36 mouse cellular contexts compared by ENCODE assay signal in the genomic region with DNA sequence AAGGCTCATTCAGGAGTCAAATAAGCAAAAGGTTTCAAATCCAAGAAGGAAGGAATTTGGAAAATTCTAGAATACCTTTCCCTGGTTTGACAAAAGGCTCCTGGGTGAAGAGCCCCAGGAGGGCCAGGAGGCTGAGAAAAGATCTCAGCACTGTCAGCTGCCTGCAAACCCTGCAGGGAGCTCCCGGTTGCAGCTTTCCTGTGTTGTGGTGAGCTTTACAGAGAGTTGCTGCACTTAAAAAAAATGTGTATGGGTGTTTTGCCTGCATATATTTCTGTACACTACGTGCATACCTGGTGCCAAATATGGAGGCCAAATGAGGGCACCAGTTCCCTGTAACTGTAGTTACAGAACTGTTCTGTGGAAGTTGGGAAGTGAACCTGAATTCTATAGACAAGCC. TPM values are rescaled to one million over a fixed set of nuclear protein-coding genes. Genes with fewer than 3 reads are reported as not detected.
DNase-seq lines count a peak whose midpoint lies in the region; ATAC-seq and TF ChIP-seq lines count a peak whose summit lies in the region.
"Had no signal": no experiment of that assay in that cellular context is flagged by ENCODE, and none has a peak within 500 bp of the region (broad histone marks: within the 10 kb centered on the region; RNA-seq: fewer than 3 reads in every experiment).

No protein-coding gene starts in this region.

- no peak overlapping the region for H3K4me3 ChIP-seq in hindbrain, postnatal 0 days (ENCODE audit: low read length)
- H3K4me3 ChIP-seq: forebrain, embryonic 13.5 days; heart, embryonic 10.5 days; heart, embryonic 15.5 days; hindbrain, embryonic 12.5 days; limb, embryonic 12.5 days; liver, embryonic 15.5 days; lung, embryonic 15.5 days; neural tube, embryonic 13.5 days had no signal

- peak; percentile 9 to 12 for DNase-seq in cerebellum, postnatal 25 days
- DNase-seq in cerebellum, adult 18-20 months: no peak
- DNase-seq in brain, adult 2 months (ENCODE audit: low read depth, low spot score): peak; percentile 19
- peak; percentile 43 to 53 for DNase-seq in thymus, postnatal 10 days (ENCODE audit: low spot score in 2 of 2)
- no peak for DNase-seq in lung, postnatal 14 days
- DNase-seq in natural killer cell, adult 2 months (ENCODE audit: low spot score in 2 of 2): no peak
- no peak for DNase-seq in hindbrain, postnatal 0 days (ENCODE audit: low spot score)
- DNase-seq: adrenal gland, adult 8-10 months; cerebellum, postnatal 10 days; gastrocnemius, postnatal 25 days; heart, adult 11 months; kidney, adult 8-10 months; kidney, postnatal 10 days; layer of hippocampus, adult 9-11 months; lung, postnatal 36 days; right cerebral cortex, postnatal 4 days had no signal

- H3K4me1 ChIP-seq in hindbrain, postnatal 0 days (ENCODE audit: insufficient read depth, low read length): no peaks in the 10 kb centered on the region
- H3K4me1 ChIP-seq: forebrain, embryonic 13.5 days; heart, embryonic 10.5 days; heart, embryonic 15.5 days; hindbrain, embryonic 12.5 days; liver, embryonic 15.5 days; lung, embryonic 15.5 days; neural tube, embryonic 13.5 days had no signal

- no peaks in the 10 kb centered on the region for H3K27me3 ChIP-seq in hindbrain, postnatal 0 days (ENCODE audit: insufficient read depth, low read length)
- H3K27me3 ChIP-seq: forebrain, embryonic 13.5 days; heart, embryonic 15.5 days; hindbrain, embryonic 12.5 days; limb, embryonic 12.5 days; liver, embryonic 15.5 days; lung, embryonic 15.5 days; neural tube, embryonic 13.5 days had no signal

- 34% methylated on average over 2 of the region's 2 CpGs for WGBS in hindbrain, postnatal 0 days

- H3K9me3 ChIP-seq in hindbrain, postnatal 0 days (ENCODE audit: low read length): no peaks in the 10 kb centered on the region
- H3K9me3 ChIP-seq: forebrain, embryonic 13.5 days; heart, embryonic 10.5 days; heart, embryonic 15.5 days; hindbrain, embryonic 12.5 days; limb, embryonic 12.5 days; liver, embryonic 15.5 days; lung, embryonic 15.5 days; neural tube, embryonic 13.5 days had no signal

- no peak overlapping the region for H3K27ac ChIP-seq in hindbrain, postnatal 0 days
- H3K27ac ChIP-seq: forebrain, embryonic 13.5 days; heart, embryonic 10.5 days; heart, embryonic 15.5 days; hindbrain, embryonic 12.5 days; limb, embryonic 12.5 days; liver, embryonic 15.5 days; lung, embryonic 15.5 days; neural tube, embryonic 13.5 days had no signal

- no peak overlapping the region for H3K9ac ChIP-seq in hindbrain, postnatal 0 days (replicated peaks; ENCODE audit: low read length)
- H3K9ac ChIP-seq: forebrain, embryonic 13.5 days; heart, embryonic 15.5 days; hindbrain, embryonic 12.5 days; limb, embryonic 12.5 days; liver, embryonic 15.5 days; lung, embryonic 15.5 days; neural tube, embryonic 13.5 days had no signal

- H3K36me3 ChIP-seq in hindbrain, postnatal 0 days (ENCODE audit: insufficient read depth, low read length): no peaks in the 10 kb centered on the region
- H3K36me3 ChIP-seq: heart, embryonic 10.5 days; heart, embryonic 15.5 days; hindbrain, embryonic 12.5 days; limb, embryonic 12.5 days; liver, embryonic 15.5 days; lung, embryonic 15.5 days; neural tube, embryonic 13.5 days had no signal

- ATAC-seq in hindbrain, postnatal 0 days: no peak
- ATAC-seq: forebrain, embryonic 13.5 days; intestine, embryonic 16.5 days; midbrain, embryonic 16.5 days had no signal

- no peak for TF ChIP-seq CTCF in hindbrain, postnatal 0 days (IDR thresholded peaks at IDR 0.05; ENCODE audit: low read depth)

- H3K4me2 ChIP-seq in hindbrain, postnatal 0 days (ENCODE audit: low read depth, low read length): no peak overlapping the region
- H3K4me2 ChIP-seq: forebrain, embryonic 13.5 days; heart, embryonic 15.5 days; hindbrain, embryonic 12.5 days; limb, embryonic 12.5 days; liver, embryonic 15.5 days; lung, embryonic 15.5 days; midbrain, embryonic 11.5 days; neural tube, embryonic 13.5 days had no signal

RNA-seq across cellular contexts. Expression of a gene that starts 16.9 kb away (rescaled TPM):
- total RNA-seq in hindbrain, postnatal 0 days (2014; rRNA removed): 20.1 and 20.9 TPM in 2 replicates
- polyA plus RNA-seq in hindbrain, postnatal 0 days (2015; fragmentation: Nextera tagmentation; extraction: Ambion mirVana): 24.9 and 26.4 TPM in 2 replicates

RNA-seq across cellular contexts. Expression of a gene that starts 41.3 kb away (rescaled TPM):
- total RNA-seq in hindbrain, postnatal 0 days (2014; rRNA removed): not detected in 2 replicates
- polyA plus RNA-seq in hindbrain, postnatal 0 days (2015; fragmentation: Nextera tagmentation; extraction: Ambion mirVana): 0.15 and 0.29 TPM in 2 replicates
- total RNA-seq: adrenal gland, adult 8-10 months; gastrocnemius, adult 18-20 months; gastrocnemius, postnatal 25 days; heart, postnatal 25 days; left cerebral cortex, adult 18-20 months; left cerebral cortex, postnatal 14 days; liver, adult 2 months; megakaryocyte, adult 5-6 weeks had no signal
- polyA plus RNA-seq: embryonic facial prominence, embryonic 11.5 days; forebrain, embryonic 13.5 days; heart, embryonic 10.5 days; large intestine, adult 2 months; liver, adult 2 months; liver, embryonic 15.5 days; lung, embryonic 15.5 days; spleen, adult 2 months had no signal

Comparison
In these comparisons a context has a peak if more than half of its experiments do, and no peak if none do; other contexts are left out.
1. DNase-seq: peak in cerebellum, postnatal 25 days (2 of 2), brain, adult 2 months (single experiment) and thymus, postnatal 10 days (2 of 2); none in cerebellum, adult 18-20 months (0 of 2), lung, postnatal 14 days (single experiment), natural killer cell, adult 2 months (0 of 2) and hindbrain, postnatal 0 days (single experiment).